Mouse (Mus musculus): ENCODE measurements at regions not wholly inside any gene's neighbourhood (a gene's known extent, or its start where the extent isn't known, plus 50 kb on each side); places are given as distances from the start of the nearest gene placed in this dataset.

- intact Hi-C loops (cut with DNase I) = no loop called here
These were observed 88.2 kb upstream of the Slc45a1 start for GRCm38 (mm10) chr4:150740167-150740566.

GRCm38 (mm10) chr4:150738736-150739135, 86.8 kb upstream of the Slc45a1 start:
- no peak for DNase-seq (ENCODE audit: extremely low spot score in 1 of 2, low spot score in 2 of 2)

More at GRCm38 (mm10) chr4:150740167-150740566, 88.2 kb upstream of the Slc45a1 start:
- DNase-seq (ENCODE audit: extremely low spot score in 1 of 2, low spot score in 2 of 2) = no peak

DNA sequence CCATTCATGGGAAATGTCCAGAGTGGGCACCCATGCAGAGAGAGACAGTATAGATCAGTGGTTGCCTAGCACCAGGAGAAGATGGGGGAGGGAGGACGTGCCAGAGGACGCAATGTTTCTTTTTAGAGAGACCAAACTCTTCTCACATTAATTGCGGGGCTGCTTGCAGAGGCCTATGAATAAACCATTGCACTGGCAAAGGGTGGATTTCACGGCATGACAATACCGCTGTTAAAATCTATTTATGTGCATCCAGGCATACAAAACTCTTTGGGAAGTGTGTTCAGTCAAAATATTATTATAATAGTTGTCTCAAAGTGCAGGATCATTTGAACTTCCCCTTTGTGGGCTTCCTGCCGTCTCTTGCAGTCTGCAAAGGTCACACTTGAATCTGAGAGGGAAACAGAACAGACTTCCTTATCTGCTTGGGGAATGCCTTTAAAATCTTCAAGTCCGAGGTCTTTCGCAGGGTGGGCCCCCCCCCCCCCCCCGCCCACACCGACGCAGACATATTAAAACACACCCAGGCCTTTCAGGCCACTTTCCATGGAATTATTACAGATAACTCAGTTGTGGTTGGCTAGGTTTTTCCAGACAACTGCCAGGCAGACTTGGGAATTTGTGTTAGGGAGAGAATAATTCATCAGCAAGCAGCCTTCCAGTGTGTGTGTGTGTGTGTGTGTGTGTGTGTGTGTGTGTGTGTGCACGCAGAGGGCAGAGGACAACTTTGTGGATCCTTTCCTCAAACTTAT, 78.3 kb upstream of the Slc45a1 start:
- DNase-seq (ENCODE audit: extremely low spot score in 1 of 2, low spot score in 2 of 2) = peak; percentile 42 to 51
- intact Hi-C loops (cut with DNase I) = no loop called here

More at GRCm38 (mm10) chr4:150738736-150739135, 86.8 kb upstream of the Slc45a1 start:
- intact Hi-C loops (cut with DNase I) = no loop called here

- intact Hi-C loops (cut with DNase I) = no loop called here
- no peak for DNase-seq (ENCODE audit: extremely low spot score in 1 of 2, low spot score in 2 of 2)
These were observed 74.6 kb upstream of the Slc45a1 start for GRCm38 (mm10) chr4:150726539-150726938.

- intact Hi-C loops (cut with DNase I) = no loop called here
- DNase-seq (ENCODE audit: extremely low spot score in 1 of 2, low spot score in 2 of 2) = no peak
These were observed 74.1 kb upstream of the Slc45a1 start for GRCm38 (mm10) chr4:150726136-150726480.

DNA sequence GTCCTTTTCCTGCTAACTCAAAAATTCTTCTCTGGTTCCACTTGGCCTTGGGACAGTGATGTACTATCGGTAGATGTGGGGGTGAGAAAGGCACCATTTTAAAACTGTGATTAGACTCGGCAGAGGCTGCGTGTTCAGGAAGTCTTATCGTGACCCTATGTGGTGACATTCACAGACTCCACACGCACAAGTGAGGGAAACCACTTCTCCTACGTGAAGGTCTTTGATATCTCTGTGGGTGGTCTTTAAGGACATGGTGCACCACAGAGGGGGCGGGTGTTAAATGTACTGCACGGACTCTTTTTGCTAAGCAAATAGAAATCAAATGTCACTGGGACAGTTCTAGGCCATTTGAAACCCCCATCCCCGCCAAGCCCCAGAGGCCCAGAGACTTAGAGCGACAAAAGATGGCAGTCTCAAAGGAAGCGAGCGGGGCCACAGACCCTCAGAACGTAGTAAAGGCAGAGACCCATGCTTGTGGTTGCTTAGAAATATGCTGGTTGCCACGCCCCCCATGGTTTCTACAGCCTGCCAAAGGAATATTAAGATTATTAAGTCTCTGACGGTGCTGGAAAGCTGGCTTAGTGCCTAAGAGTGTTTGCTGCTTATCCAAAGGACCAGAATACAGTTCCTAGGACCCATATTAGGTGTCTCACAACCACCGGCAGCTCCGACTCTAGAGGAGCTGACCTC, 73.6 kb upstream of the Slc45a1 start:
- no peak for DNase-seq (ENCODE audit: extremely low spot score in 1 of 2, low spot score in 2 of 2)
- intact Hi-C loops (cut with DNase I) = no loop called here

DNA sequence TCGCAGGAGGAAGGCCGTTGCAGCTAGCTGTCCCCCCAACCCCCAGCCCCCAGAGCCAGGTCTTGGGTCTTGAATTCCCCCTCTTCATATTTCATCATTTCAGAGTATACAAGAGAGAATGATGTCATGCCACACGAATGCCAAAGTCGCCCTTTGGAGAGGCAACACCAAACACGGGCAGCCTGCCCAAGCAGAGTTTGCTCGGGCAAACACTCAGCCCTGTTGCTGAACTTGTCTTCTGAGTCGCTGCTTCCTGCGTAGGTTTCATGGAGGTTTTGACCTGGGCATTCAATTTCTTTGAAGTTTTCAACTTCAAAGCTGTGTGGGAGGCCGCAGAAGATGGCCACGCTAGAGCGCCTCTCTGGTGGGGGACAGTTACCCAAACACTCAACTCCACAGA, 72.8 kb upstream of the Slc45a1 start:
- DNase-seq (ENCODE audit: extremely low spot score in 1 of 2, low spot score in 2 of 2) = peak in 1 of 2 experiments; percentile 60
- intact Hi-C loops (cut with DNase I) = no loop called here

DNA sequence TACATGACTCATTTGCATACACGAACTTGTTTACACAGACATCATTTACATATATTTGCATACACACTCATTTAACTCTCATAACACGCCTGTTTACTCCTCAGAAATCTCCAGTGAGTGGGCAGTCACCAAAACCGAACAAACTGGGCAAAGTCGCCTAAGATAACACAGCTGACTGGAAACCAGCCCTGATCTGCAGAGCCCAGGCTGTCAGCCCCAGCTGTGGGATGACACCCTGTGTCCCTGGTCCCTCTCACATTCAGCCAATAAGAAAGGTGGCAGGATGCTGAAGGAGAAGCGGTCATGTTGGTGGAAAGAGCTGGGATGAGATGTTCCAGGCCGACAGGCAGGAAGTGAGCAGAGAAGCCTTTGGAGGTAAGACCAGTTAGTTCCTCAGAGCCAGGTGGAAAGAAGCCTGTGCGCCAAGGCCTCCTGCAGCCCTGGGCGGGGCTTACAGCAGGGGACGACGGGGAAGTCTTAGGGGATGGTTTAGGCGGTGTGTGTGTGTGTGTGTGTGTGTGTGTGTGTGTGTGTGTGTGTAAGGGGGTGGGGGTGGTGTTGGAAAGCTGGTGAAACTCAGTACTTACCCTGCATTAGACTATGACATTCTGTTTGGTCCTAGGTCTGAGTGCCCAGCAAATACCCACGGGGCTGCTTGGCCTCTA, 69.8 kb upstream of the Slc45a1 start:
- intact Hi-C loops (cut with DNase I) = no loop called here
- DNase-seq (ENCODE audit: extremely low spot score in 1 of 2, low spot score in 2 of 2) = no peak

DNA sequence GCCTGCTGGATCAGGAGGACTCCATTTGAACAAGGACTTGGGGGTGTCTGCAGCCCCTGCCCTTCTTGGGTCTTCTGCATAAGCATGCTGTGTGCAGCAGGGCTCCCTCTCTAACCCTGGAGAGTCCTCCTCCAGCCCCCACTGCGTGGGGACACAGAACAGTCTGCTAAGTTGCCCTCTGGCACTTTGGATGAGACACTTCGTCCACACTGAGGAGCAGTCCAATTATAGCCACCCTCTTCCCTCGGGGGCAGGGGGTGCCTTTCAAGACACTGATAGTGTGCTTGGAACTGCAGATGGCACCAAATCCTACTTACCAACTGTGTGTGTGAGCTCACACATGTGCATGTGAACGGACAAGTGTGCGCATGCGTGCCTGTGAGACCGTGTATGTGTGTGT, 65.9 kb upstream of the Slc45a1 start:
- intact Hi-C loops (cut with DNase I) = no loop called here
- no peak for DNase-seq (ENCODE audit: extremely low spot score in 1 of 2, low spot score in 2 of 2)

GRCm38 (mm10) chr4:150715051-150715450, 63.1 kb upstream of the Slc45a1 start:
- intact Hi-C loops (cut with DNase I) = no loop called here
- no peak for DNase-seq (ENCODE audit: extremely low spot score in 1 of 2, low spot score in 2 of 2)

- no peak for DNase-seq (ENCODE audit: extremely low spot score in 1 of 2, low spot score in 2 of 2)
- intact Hi-C loops (cut with DNase I) = no loop called here
These were observed 61.3 kb upstream of the Slc45a1 start for GRCm38 (mm10) chr4:150713291-150713690.

DNA sequence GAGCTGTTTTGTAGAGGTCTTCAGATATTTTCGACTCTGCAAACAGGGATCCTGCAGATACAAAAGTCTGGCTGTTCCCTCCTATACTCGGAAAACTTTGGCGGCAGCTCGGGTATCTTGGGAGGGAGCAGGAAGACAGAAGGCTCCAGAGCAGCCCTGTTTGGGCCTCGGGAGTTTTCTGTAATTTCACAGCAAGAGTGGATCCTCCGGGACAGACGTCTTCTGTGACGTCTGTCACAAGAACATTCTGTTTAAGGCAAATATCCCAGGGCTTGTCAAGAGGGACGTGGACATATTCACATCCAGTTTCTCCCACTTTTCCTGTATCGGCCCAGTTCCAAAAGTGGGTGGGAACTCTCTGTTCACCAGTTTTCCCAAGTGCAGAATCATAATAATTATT, 60.9 kb upstream of the Slc45a1 start:
- no peak for DNase-seq (ENCODE audit: extremely low spot score in 1 of 2, low spot score in 2 of 2)
- intact Hi-C loops (cut with DNase I) = no loop called here

- intact Hi-C loops (cut with DNase I) = no loop called here
- no peak for DNase-seq (ENCODE audit: extremely low spot score in 1 of 2, low spot score in 2 of 2)
These were observed 59.7 kb upstream of the Slc45a1 start for GRCm38 (mm10) chr4:150711646-150712045.

DNA sequence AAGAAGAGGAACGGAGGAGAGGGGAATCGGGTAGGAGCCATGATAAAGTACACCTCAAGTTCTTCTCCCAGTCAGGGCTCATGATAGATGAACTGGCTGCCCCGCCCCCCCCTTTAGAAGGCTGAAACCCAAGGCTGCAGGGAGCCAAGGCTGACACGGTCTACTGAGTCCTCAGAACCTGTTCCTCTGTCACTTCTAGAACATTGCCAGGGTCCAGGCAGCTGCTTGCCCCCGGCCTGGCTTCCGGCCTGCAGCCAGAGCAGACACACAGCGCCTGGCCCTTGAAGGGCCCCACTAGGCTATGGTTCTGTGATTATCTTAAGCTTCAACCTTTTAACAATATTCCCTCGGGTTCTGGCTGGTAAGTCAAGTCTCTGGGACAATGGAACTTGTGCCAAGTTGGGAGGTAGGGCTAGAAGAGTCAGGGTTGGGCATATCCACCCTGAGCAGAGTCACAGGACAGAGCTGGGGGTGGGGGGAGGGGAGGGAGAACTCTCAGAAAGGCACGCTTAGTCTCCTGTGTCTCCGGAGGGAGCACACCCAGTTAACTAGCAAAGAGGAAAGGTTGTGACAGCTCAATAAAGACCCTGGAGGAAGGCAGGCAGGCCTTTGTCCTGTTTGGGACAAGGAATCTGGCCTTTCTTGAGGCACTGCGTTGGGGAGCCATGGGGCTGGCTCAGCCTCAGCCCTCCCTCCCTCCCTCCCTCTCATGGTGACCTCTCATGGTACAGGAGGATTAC, 57.6 kb upstream of the Slc45a1 start:
- intact Hi-C loops (cut with DNase I) = loop anchor here (5.0 kb wide), 1 partner anchor 143 kb away; the partner anchor contains the start of gene Errfi1
- no peak for DNase-seq (ENCODE audit: extremely low spot score in 1 of 2, low spot score in 2 of 2)

DNA sequence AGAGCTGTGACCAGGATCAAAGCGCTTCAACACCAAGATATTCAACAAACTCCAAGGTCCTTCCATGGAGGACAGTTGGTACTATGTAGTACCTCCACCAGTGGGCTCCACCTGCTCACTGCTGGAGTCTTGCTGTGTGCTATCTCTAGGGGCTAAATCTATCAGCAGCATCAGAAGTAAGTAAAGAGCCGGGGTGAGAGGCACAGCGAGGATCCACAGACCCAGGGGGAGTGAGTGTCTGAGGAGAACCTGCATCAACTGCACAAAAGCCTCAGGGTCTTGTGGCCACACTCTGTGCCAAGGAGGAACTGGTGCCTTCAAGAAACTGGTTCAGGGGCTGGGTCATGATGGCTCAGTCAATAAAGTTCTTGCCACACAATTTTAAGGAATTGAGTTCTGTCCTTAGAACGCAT, 56.6 kb upstream of the Slc45a1 start:
- intact Hi-C loops (cut with DNase I) = loop anchor here (5.0 kb wide), 1 partner anchor 144 kb away; the partner anchor contains the start of gene Errfi1

DNA sequence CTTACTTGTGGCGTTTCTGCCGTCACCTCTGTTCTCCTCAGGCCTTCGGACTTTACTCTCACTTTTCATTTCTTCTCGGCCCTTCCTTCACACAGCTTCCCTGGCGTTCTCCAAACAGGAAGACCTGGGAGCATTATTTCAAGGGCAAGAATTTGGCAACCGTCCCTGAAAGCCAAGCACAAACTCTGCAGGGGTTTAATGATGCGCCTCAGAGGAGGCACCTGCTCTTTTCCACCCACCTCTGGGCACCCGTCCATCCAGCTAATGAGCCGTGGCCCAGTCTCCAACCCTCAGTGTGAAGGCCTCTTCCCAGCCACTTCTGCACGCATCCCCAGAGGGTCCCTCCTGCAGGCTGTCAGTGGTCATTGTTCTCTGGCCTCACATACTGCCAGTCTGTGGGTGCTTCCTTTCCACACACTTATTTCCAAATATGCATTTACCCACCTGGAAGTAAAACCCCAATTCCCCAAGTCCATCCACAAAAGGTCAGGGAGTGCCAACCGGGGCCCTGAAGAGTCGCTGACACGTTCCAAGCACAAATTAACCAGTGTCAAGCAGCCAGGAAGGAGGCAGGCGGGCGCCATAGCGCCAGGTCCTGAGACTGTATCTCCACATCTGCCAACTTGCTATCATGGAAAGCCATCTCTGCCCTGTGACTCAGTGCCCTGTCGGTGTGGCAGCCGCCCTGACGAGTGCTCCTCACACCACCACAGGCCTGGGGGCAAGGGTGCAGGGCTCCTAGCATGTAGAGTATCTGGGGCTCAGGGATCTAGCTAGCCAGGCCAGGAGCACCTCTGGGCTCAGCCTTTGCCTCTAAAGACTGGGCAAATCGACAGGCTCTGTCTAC, 56.0 kb upstream of the Slc45a1 start:
- intact Hi-C loops (cut with DNase I) = loop anchor here (5.0 kb wide), 1 partner anchor 144 kb away; the partner anchor contains the start of gene Errfi1
- peak in 1 of 2 experiments; percentile 58 for DNase-seq (ENCODE audit: extremely low spot score in 1 of 2, low spot score in 2 of 2)

More for the DNA sequence above, 56.6 kb upstream of the Slc45a1 start:
- peak in 1 of 2 experiments; percentile 50 for DNase-seq (ENCODE audit: extremely low spot score in 1 of 2, low spot score in 2 of 2)

DNA sequence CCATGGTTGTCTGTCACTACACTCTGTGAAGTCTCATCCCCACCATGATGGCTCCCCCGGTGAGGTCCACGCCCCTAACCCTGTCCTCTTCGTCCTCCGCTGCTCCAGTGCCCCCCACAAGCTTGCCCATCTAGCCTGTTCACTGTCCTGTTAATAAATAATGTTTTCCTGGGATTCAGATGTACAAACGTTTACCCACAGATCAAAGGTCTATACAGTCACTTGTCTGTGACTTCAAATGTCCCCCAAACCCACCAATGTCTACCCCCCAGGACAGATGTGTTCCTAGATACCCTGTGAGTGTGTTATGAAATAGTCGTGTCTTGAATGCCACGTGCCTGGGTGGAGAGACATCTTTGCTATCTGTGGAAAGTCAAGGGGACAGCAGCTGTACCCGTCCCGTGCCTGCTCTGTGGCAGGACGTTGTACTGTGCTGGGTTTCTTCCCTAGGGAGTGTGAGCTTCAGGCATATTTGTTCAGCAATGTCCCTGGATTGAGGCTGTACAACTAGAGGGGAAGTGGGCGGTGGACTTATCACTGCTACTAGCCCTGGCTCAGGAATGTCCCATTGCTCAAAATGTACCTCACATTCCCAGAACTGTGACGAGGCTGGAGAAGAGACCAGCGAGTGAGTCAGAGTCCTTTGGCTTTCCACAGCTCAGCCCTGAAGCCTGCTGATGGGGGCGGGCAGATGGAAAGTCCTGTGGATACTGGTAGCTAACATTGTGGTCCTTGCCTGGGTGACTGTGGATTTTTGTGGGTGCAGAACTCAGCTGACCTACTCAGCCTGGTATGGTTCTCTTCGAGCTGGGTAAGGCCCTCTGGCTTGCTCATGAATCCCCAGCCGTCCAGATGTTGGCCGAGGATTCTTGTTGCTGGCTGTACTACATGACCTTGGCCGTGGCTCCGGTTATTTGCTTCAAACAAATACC, 55.1 kb upstream of the Slc45a1 start:
- intact Hi-C loops (cut with DNase I) = loop anchor here (5.0 kb wide), 1 partner anchor 145 kb away; the partner anchor contains the start of gene Errfi1

More for the DNA sequence above, 55.1 kb upstream of the Slc45a1 start:
- DNase-seq (ENCODE audit: extremely low spot score in 1 of 2, low spot score in 2 of 2) = no peak
